Mouse (Mus musculus): ENCODE results near the gene Mtor. TPM values are rescaled to one million over a fixed set of nuclear protein-coding genes. Genes with fewer than 3 reads are reported as not detected.
A peak's percentile ranks its signal among the peaks of the same experiment; 100 is the strongest.

Gene Mtor
- 65.5 and 67.5 TPM in 2 replicates for total RNA-seq (2021)
- long read RNA-seq, experiment 1, full-length matches to known transcripts, result 11 of 23 reads
- long read RNA-seq, experiment 1, partial matches to known transcripts, result 9 of 23 reads
- long read RNA-seq, experiment 1, other reads (novel, unspliced or antisense), result 3 of 23 reads
- long read RNA-seq, experiment 2, partial matches to known transcripts, result 7 of 11 reads
- long read RNA-seq, experiment 2, other reads (novel, unspliced or antisense), result 1 of 11 reads

- peak; percentile 96 for DNase-seq
Observed at GRCm38 (mm10) chr4:148448179-148448852, at the start of gene Mtor. Gene Mtor (plus strand): TSS chr4:148448611.

GRCm38 (mm10) chr4:148399437-148400094 lies 48.8 kb upstream of the Mtor start:
- no peak for DNase-seq

- no peak for DNase-seq
Observed at GRCm38 (mm10) chr4:148403402-148403801, 45.0 kb upstream of the Mtor start.

GRCm38 (mm10) chr4:148404748-148405147 lies 43.7 kb upstream of the Mtor start:
- no peak for DNase-seq

- DNase-seq, result no peak
Observed at GRCm38 (mm10) chr4:148405255-148405788, 43.1 kb upstream of the Mtor start.

- DNase-seq, result no peak
Observed at GRCm38 (mm10) chr4:148408256-148408975, 40.0 kb upstream of the Mtor start.

GRCm38 (mm10) chr4:148415575-148415974 lies 32.8 kb upstream of the Mtor start:
- no peak for DNase-seq

- no peak for DNase-seq
Observed at GRCm38 (mm10) chr4:148417074-148417526, 31.3 kb upstream of the Mtor start.

GRCm38 (mm10) chr4:148417559-148417958 lies 30.9 kb upstream of the Mtor start:
- DNase-seq, result no peak

- peak; percentile 34 for DNase-seq
Observed at GRCm38 (mm10) chr4:148426950-148427850, 21.2 kb upstream of the Mtor start.

GRCm38 (mm10) chr4:148428544-148428943 lies 19.9 kb upstream of the Mtor start:
- no peak for DNase-seq

GRCm38 (mm10) chr4:148429121-148429520 lies 19.3 kb upstream of the Mtor start:
- DNase-seq, result peak; percentile 17

- peak; percentile 85 for DNase-seq
Observed at GRCm38 (mm10) chr4:148429686-148430085, 18.7 kb upstream of the Mtor start.

- no peak for DNase-seq
Observed at GRCm38 (mm10) chr4:148430880-148431519, 17.4 kb upstream of the Mtor start.

GRCm38 (mm10) chr4:148432488-148432887 lies 15.9 kb upstream of the Mtor start:
- DNase-seq, result no peak

- DNase-seq, result no peak
Observed at GRCm38 (mm10) chr4:148433336-148433735, 15.1 kb upstream of the Mtor start.

GRCm38 (mm10) chr4:148433813-148434212 lies 14.6 kb upstream of the Mtor start:
- DNase-seq, result no peak

- no peak for DNase-seq
Observed at GRCm38 (mm10) chr4:148434554-148434953, 13.9 kb upstream of the Mtor start.

- peak; percentile 46 for DNase-seq
Observed at GRCm38 (mm10) chr4:148435106-148435505, 13.3 kb upstream of the Mtor start.

- DNase-seq, result no peak
Observed at GRCm38 (mm10) chr4:148435657-148436330, 12.6 kb upstream of the Mtor start.
